Mouse (Mus musculus) thymus, adult 18-20 months (tissue): ENCODE data around the gene Exosc9.

Experiments used
- DNase-seq, 2 experiments: peaks; one replicate each; pipeline ENCODE4 v3.0.0; 2022; ENCODE audit warnings: mixed read lengths in 2 of 2

The Exosc9 gene

DNA sequence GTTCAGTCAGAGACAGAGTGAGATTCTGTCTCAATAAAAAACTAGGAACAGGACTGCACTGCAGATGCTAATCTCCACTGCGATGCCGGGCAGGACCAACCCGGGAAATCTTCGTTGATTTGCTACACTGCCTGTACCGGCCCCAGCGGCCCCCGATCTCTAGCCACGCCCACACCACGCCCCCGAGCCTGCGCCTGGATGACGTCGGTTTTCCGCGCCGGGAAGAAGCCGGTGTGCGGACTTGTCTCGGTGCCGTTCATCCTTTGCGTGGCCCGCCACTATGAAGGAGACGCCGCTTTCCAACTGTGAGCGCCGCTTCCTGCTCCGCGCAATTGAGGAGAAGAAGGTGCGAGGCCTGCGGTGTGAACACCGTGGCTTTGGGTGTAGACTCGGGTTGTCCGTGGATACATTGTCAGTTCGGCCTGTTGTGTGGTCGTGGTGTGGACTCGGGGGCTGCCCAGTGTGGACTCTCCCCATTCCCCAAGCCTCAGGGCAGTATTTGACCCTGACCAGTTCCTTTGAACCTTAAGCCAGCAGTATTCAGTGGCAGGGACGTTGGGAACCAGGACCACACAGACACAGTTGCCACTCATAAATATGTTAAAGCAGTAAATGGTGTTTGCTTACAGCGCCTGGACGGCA is at the start of gene Exosc9:
Exosc9 (plus strand) TSS at position 201 of the 642 bp plus-strand sequence.
- DNase-seq, result peak; percentile 83 to 87

DNA sequence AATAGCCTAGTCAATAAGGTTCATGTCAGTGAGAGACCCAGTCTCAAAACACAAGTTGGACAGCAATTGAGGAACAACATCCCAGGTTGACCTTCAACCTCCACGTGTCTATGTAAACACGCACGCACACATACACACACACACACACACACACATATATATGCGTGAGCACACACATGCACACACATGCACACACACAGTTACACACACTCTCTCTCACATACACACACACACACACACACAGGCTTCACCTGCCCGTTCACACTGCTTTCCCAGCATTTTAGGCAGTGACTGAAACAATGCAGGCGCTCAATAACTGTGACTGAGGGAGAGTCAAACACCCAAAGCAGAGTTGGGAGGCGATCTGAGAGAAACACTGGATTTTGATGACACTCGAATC is 47.1 kb upstream of the Exosc9 start:
- no peak for DNase-seq

DNA sequence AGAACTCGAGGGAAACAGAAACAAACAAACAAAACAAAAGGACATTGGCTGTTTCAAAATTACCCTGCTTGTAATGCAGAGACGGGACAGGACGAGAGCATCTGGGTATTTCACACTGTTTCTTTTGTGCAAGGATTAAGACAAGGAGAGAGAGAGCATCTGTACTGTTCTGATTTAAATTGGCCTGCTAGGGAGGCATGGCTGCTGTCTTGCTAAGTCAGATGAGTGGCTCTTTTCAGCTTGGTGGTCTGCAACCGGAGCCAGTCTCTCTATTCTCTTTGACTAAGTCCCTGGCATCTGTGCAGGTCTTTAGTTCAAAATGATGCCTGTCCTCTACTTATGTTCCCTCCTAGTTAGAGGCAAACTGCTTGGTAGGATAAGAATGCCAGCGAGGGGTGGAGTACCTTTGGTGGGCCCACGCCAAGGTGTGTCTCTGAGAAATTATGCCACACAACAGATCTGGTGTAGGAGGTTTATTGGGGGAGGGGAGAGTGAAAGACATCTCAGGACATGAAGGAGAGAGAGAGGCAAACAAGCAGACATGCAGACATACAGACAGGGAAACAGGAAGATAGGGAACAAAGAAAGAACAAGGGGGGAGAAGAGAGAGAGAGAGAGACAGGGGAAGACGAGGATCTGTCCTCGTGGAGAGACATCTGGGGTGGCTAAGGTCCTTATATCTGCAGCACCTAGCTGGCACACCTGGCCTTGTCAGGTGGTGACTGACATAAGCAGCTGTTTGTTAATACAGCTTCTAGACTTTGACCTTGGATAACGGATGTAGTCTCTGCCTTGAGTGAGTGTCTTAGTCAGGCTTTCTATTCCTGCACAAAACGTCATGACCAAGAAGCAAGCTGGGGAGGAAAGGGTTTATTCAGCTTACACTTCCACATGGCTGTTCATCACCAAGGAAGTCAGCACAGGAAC is 46.3 kb upstream of the Exosc9 start:
- DNase-seq, result no peak

DNA sequence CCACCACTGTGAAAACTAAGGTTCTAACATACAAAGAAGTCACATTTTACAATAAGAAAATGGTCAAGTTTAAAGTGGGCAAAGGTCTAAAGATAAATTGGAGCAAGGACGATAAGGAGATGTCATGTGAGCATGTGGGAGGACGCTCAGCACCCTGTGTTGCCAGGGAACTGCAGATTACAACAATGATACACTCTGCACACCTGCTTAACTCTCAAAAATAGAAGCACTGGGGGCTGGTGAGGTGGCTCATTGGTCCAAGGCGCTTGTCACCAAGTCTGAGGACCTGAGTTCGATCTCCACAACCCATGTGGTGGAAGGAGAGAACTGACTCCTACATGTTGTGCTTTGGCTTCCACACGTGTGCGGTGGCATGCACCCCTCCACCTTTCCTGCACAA is 40.9 kb upstream of the Exosc9 start:
- DNase-seq, result no peak

DNA sequence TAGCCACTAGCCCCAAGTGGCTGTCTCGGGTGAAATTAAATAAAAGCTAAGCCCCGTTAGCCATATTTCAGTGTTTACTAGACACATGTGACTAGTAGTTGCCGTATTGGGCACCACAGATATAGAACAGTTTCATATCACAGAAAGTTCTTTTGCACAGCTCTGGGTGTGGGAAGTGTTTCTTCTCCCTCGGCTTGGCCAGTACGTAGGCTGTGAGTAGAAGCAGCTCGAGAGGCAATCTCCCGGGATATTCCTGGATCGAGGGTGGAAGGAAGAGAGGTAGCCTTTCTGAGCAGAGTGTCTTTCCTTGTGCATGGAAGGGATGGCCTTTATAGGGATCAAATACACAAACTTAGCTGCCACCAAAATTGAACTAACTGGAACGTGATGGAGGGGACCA is 36.2 kb upstream of the Exosc9 start:
- no peak for DNase-seq

DNA sequence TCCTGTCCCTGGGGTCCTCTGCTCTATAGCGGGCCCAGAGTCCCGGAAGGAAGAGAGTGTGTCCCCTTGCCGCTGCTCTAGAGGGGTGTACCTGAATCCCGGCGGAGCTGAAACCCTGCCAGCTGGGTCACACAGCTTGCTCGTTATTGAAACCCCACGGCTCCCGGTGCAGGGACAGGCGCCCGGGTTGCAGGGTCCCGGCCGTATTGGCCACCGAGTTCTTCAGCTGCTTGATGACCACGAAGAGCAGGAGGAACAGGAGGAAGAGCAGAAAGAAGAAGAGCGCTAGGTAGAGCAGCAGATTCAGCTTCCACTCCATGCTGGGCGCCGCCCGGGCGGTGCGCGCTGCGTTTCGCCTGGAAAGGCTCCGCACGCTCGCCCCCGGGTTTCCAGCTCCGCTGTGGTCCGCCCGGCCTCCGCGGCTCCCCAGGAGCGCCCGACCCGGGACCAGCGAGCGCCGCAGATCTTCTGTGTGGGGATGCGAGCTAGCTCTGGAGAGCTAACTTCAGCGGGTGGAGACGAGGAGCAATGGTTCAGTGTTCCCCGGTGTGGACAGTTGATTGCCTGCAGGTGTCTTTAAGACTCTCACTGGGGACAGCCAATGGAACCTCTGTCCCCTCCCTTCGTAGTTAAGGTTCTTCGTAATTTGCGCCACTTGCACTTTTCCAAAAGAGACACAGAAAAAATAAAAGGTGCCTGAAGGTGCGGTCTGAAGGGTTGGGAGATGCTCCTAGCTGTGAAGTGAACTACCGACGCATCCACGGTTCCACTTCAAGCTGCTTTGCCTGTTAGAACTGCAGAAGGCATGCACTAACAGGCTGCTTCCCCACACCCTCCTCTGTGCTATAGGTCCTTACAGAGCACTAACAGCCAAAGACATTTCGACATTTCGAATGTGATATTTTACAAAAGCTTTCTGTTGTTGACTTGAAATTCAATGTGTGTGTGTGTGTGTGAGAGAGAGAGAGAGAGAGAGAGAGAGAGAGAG is 31.0 kb upstream of the Exosc9 start, which contains the start of gene Gm11549:
Gm11549 (minus strand) TSS at position 741 of the 988 bp plus-strand sequence.
- no peak for DNase-seq

DNA sequence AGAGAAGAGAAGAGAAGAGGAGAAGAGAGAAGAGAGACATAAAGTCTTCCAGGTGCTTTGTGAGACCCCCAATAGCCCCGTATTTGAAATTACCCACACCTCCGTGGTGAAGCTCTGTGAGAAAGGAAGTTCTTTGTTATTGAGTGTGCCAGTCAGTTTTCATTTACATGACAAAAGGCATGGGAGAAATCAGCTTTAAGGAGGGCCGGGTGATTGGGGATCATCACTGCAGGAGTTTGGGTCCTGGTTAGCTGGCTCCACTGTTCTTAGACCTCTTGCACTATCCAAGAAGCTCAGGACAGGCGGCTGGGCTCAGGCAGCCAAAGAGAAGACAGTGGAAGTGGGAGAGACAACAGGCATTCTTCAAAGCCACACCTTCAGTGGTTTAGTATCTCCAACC is 30.3 kb upstream of the Exosc9 start:
- DNase-seq, result no peak

DNA sequence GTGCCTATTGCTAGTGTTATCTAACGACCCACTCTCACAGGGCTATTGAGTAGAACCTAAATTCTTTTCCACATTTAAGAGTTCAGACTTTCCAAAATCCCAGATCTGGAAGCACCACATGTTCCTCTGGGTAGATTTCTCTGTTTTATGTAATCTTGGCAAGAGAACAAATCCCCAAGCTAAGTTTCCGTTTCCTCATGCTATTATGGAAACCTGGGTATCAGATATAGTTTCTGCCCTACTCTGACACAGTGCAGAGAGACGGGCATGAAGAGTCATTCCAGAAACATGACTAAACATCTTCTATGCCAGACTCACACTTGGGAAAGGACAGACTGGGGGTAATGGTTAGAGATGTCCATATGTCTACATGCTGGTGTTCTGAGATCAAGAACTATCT is 27.9 kb upstream of the Exosc9 start:
- no peak for DNase-seq

DNA sequence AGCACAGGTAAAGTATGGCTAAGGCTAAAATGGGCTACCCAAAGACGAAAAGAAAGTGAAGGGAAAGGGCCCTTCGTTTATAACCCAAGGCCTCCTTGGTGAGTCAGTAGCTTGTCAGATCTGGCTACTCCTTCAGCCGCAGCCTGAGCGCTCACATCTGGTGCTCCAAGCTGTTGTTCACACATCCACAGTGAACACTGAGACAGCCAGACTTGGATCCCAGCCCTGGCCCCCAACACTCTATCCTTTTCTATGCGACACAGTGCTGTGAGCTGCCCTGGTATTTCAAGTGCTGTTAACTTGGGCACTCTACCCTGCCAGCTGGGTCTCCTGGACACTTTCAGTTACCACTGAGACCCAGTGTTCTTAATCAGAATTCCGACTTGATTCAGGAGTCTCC is 22.1 kb upstream of the Exosc9 start:
- no peak for DNase-seq

DNA sequence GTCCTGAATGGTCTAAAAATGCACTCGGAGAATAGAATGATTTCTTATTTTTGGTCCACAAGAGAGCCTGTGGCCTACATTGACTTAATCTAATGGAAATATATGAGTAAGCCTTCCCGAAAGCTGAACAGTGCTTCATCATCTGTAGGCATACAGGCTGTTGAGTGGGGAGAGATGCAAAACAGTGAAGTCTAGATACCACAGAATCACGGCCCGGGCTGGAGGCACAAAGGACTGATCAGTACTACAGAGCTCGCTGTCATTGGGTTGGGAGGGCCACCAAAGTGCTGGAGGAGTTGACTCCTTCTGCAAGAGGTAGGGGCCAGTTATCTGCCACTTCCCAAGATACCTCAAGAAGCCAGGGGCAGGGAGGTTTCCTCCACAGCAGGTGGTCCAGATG is 21.6 kb upstream of the Exosc9 start:
- DNase-seq, result no peak

DNA sequence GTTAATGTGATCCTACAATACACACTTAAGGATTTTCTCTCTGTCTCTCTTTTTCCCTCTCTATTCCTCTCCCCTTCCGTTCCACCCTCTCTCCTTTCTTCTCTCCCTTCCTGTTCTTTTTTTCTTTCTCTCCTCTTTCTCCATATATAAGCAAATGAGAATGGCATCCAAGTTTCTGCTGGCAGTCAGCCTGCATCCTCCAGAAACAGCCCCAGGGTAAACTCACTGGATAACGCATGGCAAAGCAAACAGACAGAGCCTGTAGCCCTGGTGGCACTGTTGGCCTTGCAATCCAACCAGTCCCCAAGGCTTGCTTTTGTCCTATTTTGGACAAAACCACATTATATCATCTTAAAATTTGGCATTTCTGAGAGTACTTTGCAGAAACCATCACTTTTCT is 21.2 kb upstream of the Exosc9 start:
- DNase-seq, result no peak

DNA sequence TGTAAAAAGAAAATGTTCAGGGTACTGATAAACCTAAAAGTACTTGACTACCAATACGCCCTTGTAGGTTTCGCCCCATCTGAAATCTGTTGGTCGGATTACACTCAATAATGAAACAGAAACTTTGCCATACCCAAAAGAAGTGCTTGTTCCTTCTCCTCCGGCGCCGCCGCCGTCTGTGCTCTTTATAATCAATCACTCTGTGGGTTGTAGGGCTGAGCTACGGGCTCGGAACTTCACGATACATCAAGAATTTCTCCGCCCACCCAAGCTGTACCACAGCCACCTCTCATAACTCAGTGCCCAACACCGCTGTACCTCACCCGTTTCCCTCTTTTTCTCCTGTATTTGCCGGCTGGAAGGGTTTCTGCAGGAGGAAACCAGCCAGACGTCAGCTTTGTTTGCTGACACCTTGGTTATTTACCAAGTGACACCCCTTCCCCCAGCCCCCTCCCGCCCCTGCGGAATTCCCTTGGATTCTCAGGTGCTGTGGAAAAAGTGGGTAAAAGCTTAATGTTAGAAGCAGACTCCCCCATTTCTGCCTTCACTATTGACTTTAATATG is 20.3 kb upstream of the Exosc9 start:
- DNase-seq, result no peak

DNA sequence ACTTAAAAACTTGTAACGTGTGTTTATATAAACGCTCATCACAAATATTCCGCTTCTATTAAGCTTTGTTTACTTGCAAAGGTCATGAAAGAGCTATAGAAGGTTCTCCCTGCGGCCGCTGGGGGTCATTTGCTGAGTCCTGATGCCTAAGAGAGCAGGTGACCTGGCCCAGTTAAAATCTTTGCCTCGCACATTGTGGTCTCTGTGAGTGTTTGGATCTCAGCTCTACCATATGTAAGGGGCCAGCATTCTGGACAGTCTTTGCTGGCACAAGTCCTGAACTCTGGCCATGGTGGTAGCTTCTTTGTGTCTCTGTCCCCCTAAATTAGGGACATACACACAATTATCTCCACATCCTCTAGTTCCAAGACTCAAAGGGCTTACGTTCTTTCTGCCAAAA is 19.7 kb upstream of the Exosc9 start:
- DNase-seq, result no peak

DNA sequence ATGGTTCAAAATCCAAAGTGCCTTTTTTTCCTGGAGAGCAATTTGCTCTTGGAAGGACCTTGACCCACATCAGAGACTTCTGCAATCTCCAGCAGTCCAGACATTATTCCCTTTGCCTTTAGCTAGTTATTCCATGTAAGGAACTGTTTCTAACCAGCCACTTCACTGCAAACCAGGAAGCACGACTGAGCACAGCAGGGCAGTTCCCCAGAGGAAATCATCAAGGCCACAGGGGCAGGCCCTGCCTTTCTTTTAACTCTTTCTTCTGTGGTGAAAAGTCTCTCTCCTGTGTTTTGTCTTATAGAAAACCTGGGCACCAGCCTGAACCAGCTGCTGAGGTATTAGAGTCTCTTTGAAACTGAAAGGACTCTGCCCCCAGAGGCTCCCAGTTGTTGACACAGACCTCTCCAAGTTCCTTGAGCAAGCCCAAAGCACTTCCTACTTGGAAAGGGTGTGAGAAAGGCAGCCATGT is 19.2 kb upstream of the Exosc9 start:
- no peak for DNase-seq

DNA sequence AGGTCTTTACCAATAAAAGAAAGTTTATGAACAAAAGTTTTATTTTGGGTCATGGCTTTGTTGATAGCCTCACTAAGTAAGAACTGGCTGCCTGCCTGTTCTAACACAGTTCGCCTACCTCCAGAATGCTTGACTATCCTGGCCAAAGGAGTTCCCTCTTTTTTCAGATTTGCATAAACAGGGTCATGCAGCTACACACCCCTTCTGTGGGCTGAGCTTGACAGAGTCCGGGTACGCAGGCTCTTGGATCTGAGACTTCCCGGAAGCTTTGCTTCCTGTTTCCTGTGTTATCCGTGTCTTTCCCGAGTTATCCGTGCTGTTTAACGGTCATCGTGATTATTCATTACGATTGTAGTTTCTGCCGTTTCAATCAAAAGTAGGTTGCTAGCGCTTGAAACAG is 16.4 kb upstream of the Exosc9 start:
- DNase-seq, result no peak

DNA sequence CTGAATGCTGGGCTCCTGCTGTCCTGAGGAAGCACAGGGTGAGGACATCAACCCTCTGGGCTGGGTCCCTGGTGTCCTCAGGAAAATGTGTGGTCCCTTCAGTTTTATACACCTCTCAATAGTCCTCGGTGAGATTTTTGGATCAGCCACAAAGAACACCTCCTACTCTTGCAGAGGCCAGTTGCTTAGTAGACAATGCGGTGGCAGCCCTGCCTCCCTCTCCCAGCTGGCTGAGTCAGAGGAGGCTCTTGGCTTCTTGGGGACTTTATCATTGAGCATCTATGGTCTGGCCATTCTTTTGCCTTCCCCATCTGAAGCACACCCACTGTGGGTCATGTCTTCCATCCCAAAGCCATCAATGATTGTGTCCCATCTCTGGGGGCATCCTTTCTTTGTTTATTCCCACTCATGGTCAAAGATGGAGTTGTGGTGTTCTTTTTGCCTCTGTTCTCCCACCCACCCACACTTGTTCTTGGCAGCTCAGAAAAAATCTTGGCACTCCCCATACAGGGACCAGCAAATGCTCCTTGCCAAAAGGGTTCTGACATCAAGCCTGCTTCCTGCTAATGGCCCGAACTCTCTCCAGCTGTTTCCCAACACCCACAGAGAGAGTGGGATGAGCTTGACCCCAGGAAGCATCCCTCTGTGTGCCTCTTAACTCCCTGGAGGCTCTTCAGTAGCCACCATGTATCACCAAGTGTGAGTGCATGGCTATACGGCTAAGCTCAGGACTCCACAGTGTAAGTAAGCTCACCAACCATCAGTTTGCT is 14.5 kb upstream of the Exosc9 start:
- no peak for DNase-seq

DNA sequence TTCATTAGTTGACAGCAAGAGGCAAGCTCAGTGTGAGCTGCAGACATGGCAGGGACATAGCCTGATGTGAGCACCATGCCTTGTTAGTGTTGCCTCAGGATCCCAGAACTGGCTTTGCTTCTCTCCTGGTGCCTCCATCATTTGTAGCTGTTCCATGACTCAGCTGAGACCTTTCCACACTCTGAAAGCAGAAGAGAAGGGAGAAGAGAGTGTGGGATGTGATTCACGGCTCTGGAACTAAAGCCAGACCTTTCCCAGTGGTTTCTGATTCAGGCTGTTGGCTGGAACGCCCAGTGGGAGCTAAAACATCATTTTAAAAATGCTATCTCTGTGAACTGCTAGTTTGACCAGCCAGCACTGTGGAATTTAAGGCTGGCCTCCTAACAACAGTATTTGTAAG is 11.7 kb upstream of the Exosc9 start:
- no peak for DNase-seq

DNA sequence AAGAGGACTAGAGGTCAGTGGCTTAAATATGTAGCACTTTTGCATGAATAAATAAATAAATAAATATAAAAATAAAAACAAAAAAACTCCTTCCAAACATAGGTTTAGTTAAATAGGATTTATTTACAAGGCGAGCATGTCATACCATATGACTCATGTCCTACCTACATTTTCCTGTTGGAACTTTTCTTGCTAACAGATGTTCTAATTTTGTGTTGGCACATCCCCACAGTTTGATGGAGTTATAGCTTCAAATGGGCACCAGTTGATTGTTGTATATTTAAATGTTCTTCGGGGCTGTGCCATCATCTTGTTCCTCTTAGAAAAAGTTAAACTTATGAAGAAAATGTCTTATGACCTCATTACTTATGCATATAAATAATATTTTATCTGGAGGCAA is 11.0 kb upstream of the Exosc9 start:
- DNase-seq, result no peak

DNA sequence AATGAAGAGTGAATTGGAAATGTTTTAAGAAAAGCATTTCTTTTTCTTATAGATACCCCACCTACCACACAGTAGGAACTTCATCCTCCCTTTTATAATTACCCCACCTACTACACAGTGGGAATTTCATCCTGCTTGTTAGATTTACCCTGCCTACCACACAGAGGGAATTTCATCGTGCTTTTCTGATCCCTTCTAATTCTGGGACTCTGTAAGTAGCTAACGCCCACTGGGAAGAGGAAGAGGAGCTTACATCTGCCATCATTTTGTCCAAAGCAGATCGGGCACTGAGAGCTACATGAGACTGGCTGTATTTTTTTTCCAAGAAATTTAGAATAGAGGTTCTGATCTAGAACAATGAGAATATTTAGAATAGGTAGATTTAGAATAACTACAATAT is 7.4 kb upstream of the Exosc9 start:
- no peak for DNase-seq

DNA sequence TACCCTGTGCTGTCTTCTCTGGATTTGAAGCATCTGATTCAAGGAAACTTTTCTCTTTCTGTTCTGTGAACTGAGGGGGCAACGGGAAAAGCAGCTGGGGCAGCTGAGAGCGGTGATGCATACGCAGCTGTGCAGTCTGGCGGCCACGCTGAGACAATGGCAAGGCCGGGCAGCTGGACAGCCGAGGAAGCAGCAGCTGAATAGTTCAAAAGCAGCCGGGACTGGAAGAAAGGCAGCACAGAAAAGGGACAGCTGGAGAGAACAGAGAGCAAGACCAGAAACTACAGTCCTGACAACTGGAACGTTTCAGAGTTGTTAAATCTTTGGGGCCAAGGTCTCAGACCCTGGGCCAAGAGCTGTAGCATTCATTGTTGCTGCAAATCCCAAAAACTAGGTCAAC is 1.1 kb upstream of the Exosc9 start:
- no peak for DNase-seq

DNA sequence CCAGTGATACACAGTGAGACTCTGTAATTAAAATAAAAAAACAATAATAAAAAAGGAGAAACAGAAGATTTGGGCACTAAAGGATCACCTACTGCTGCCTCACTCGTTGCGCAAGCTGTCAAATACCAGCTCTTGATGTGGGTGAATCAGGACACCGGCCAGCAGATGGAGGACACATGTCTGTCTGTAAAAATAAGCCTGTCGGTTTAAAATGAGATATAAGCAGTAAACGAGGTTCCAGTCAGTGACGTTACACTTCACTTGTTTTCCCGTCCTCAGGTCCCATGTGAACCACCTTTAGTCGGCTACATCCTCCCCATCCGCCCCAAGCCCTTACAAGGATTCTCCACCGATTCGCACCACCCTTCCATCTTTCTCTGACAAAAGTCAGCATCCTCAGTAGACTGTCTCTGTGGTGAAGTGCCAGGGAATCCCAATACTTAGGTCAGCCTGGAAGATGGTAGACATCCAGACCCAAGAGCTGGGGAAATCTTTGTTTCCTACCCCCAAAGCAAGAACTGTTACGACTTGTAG is 488 bp upstream of the Exosc9 start:
- peak in 1 of 2 experiments; percentile 6 for DNase-seq

DNA sequence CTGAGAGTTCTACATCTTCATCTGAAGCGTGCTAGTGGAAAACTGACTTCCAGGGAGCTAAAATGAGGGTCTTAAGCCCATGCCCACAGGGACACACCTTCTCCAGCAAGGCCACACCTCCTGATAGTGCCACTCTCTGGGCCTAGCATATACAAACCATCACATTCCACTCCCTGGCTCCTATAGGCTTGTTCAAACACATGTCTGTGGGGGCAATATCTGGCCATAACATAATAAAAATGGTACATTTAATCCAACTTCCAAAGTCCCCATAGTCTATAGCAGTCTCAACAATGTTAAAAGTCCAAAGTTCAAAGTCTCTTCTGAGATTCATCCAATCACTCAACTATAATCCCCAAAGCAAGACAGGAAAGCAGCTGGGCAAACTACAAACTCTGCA is 5.2 kb downstream of the Exosc9 start:
- no peak for DNase-seq
